In genomic region chr7:4705098-4705497, GRCm38 (mm10) we compare ENCODE assay signal across 10 mouse cellular contexts. TPM values are rescaled to one million over a fixed set of nuclear protein-coding genes. Genes with fewer than 3 reads are reported as not detected.
DNase-seq lines count a peak whose midpoint lies in the region; ATAC-seq lines count a peak whose summit lies in the region.
"Had no signal": no experiment of that assay in that cellular context is flagged by ENCODE, and none has a peak within 500 bp of the region (broad histone marks: within the 10 kb centered on the region; RNA-seq: fewer than 3 reads in every experiment).

No protein-coding gene starts in this region.

- H3K9me3 ChIP-seq in hindbrain, embryonic 14.5 days (ENCODE audit: control insufficient read depth, low read length): no peaks in the 10 kb centered on the region
- no peaks in the 10 kb centered on the region for H3K9me3 ChIP-seq in hindbrain, embryonic 12.5 days (replicated peaks)
- no peaks in the 10 kb centered on the region for H3K9me3 ChIP-seq in limb, embryonic 11.5 days (ENCODE audit: control insufficient read depth, low read length)
- no peaks in the 10 kb centered on the region for H3K9me3 ChIP-seq in neural tube, embryonic 11.5 days (ENCODE audit: control insufficient read depth, low read length)
- H3K9me3 ChIP-seq: embryonic facial prominence, embryonic 12.5 days; limb, embryonic 12.5 days had no signal

- H3K27me3 ChIP-seq in hindbrain, embryonic 14.5 days (ENCODE audit: control insufficient read depth, insufficient read depth, low read length): no peaks in the 10 kb centered on the region
- no peaks in the 10 kb centered on the region for H3K27me3 ChIP-seq in hindbrain, embryonic 12.5 days
- H3K27me3 ChIP-seq in limb, embryonic 11.5 days (ENCODE audit: control insufficient read depth, insufficient read depth, low read length): no peaks in the 10 kb centered on the region
- H3K27me3 ChIP-seq in neural tube, embryonic 11.5 days (ENCODE audit: control insufficient read depth, insufficient read depth, low read length): no peaks in the 10 kb centered on the region
- H3K27me3 ChIP-seq: embryonic facial prominence, embryonic 12.5 days; limb, embryonic 12.5 days had no signal

- WGBS in hindbrain, embryonic 14.5 days: 36% methylated on average over 18 of the region's 18 CpGs
- WGBS in hindbrain, embryonic 12.5 days: 39% methylated on average over 18 of the region's 18 CpGs
- 49% methylated on average over 18 of the region's 18 CpGs for WGBS in limb, embryonic 11.5 days
- WGBS in neural tube, embryonic 11.5 days: 41% methylated on average over 18 of the region's 18 CpGs

- H3K4me1 ChIP-seq in hindbrain, embryonic 14.5 days (replicated peaks; ENCODE audit: control insufficient read depth, insufficient read depth, low read length): no peaks in the 10 kb centered on the region
- peaks cover 5% of the 10 kb centered on the region; the same call in 1 of the 2 replicates for H3K4me1 ChIP-seq in hindbrain, embryonic 12.5 days
- no peaks in the 10 kb centered on the region for H3K4me1 ChIP-seq in limb, embryonic 11.5 days (ENCODE audit: control insufficient read depth, insufficient read depth, low read length)
- H3K4me1 ChIP-seq in neural tube, embryonic 11.5 days (ENCODE audit: control insufficient read depth, insufficient read depth, low read length): no peaks in the 10 kb centered on the region
- H3K4me1 ChIP-seq: limb, embryonic 12.5 days had no signal

- ATAC-seq in hindbrain, embryonic 14.5 days (ENCODE audit: low FRiP score): no peak
- no peak for ATAC-seq in hindbrain, embryonic 12.5 days (ENCODE audit: low FRiP score)
- ATAC-seq in limb, embryonic 11.5 days (ENCODE audit: insufficient number of reproducible peaks, low FRiP score, low TSS enrichment, low read depth): no peak
- no peak for ATAC-seq in neural tube, embryonic 11.5 days (ENCODE audit: insufficient read depth, low FRiP score, low TSS enrichment)

- H3K27ac ChIP-seq in hindbrain, embryonic 14.5 days: no peak overlapping the region
- no peak overlapping the region for H3K27ac ChIP-seq in hindbrain, embryonic 12.5 days
- no peak overlapping the region for H3K27ac ChIP-seq in limb, embryonic 11.5 days (replicated peaks; ENCODE audit: low read depth, low read length)
- no peak overlapping the region for H3K27ac ChIP-seq in neural tube, embryonic 11.5 days (ENCODE audit: low read depth, low read length)
- H3K27ac ChIP-seq: embryonic facial prominence, embryonic 12.5 days; limb, embryonic 12.5 days had no signal

- H3K9ac ChIP-seq in hindbrain, embryonic 14.5 days: 0 out of 2 replicates have a peak overlapping the region, but pooled peaks have one; percentile 1
- no peak overlapping the region for H3K9ac ChIP-seq in hindbrain, embryonic 12.5 days
- no peak overlapping the region for H3K9ac ChIP-seq in limb, embryonic 11.5 days (ENCODE audit: low read length)
- no peak overlapping the region for H3K9ac ChIP-seq in neural tube, embryonic 11.5 days (ENCODE audit: low read length)
- H3K9ac ChIP-seq: embryonic facial prominence, embryonic 12.5 days had no signal

- peaks cover 100% of the 10 kb centered on the region for H3K36me3 ChIP-seq in hindbrain, embryonic 14.5 days (replicated peaks; ENCODE audit: control insufficient read depth, insufficient read depth)
- peaks cover 93% of the 10 kb centered on the region for H3K36me3 ChIP-seq in hindbrain, embryonic 12.5 days
- H3K36me3 ChIP-seq in limb, embryonic 11.5 days (ENCODE audit: control insufficient read depth, insufficient read depth, low read length): peaks cover 13% of the 10 kb centered on the region
- peaks cover 15% of the 10 kb centered on the region for H3K36me3 ChIP-seq in neural tube, embryonic 11.5 days (ENCODE audit: control insufficient read depth, insufficient read depth, low read length)

- no peak overlapping the region for H3K4me2 ChIP-seq in hindbrain, embryonic 14.5 days (replicated peaks)
- no peak overlapping the region for H3K4me2 ChIP-seq in hindbrain, embryonic 12.5 days (replicated peaks)
- H3K4me2 ChIP-seq in limb, embryonic 11.5 days (ENCODE audit: low read depth, severe bottlenecking): no peak overlapping the region
- H3K4me2 ChIP-seq in neural tube, embryonic 11.5 days (ENCODE audit: low read depth): no peak overlapping the region
- H3K4me2 ChIP-seq: embryonic facial prominence, embryonic 12.5 days; limb, embryonic 12.5 days had no signal

- H3K4me3 ChIP-seq in hindbrain, embryonic 14.5 days (replicated peaks; ENCODE audit: low read length): no peak overlapping the region
- H3K4me3 ChIP-seq in hindbrain, embryonic 12.5 days: no peak overlapping the region
- no peak overlapping the region for H3K4me3 ChIP-seq in limb, embryonic 11.5 days (ENCODE audit: low read depth, low read length)
- no peak overlapping the region for H3K4me3 ChIP-seq in neural tube, embryonic 11.5 days (ENCODE audit: low read depth, low read length)
- H3K4me3 ChIP-seq: embryonic facial prominence, embryonic 12.5 days; limb, embryonic 12.5 days had no signal

- DNase-seq in hindbrain, embryonic 14.5 days (ENCODE audit: low spot score): peak; percentile 52
- DNase-seq in B cell, adult 2 months: peak; percentile 61 to 68
- peak; percentile 58 for DNase-seq in MEL-GATA-1-ER (ENCODE audit: extremely low read depth, low read depth)
- peak; percentile 47 to 59 for DNase-seq in cerebellum, postnatal 36 days
- DNase-seq in limb, embryonic 11.5 days (ENCODE audit: low spot score): peak; percentile 53
- DNase-seq in neural tube, embryonic 11.5 days (ENCODE audit: low spot score): peak; percentile 51
- DNase-seq in urinary bladder, adult 18-20 months (ENCODE audit: low spot score in 2 of 2): no peak

RNA-seq across cellular contexts. Expression of gene Brsk1, which starts 14.7 kb away (rescaled TPM):
- 10.3 and 10.5 TPM in 2 replicates for polyA plus RNA-seq in hindbrain, embryonic 14.5 days (2014; fragmentation: Nextera tagmentation; extraction: Ambion mirVana)
- polyA plus RNA-seq in hindbrain, embryonic 12.5 days (2016; fragmentation: Nextera tagmentation; extraction: Ambion mirVana): 5.8 and 5.9 TPM in 2 replicates
- 1.7 and 2.5 TPM in 2 replicates for polyA plus RNA-seq in limb, embryonic 11.5 days (2014; fragmentation: Nextera tagmentation; extraction: Ambion mirVana)
- polyA plus RNA-seq in neural tube, embryonic 11.5 days (2014; fragmentation: Nextera tagmentation; extraction: Ambion mirVana): 2.7 and 3.4 TPM in 2 replicates

RNA-seq across cellular contexts. Expression of gene Tmem150b, which starts 20.0 kb away (rescaled TPM):
- 0.12 and 0.24 TPM in 2 replicates for polyA plus RNA-seq in hindbrain, embryonic 14.5 days (2014; fragmentation: Nextera tagmentation; extraction: Ambion mirVana)
- polyA plus RNA-seq in hindbrain, embryonic 12.5 days (2016; fragmentation: Nextera tagmentation; extraction: Ambion mirVana): 0.26 and 0.48 TPM in 2 replicates
- polyA plus RNA-seq in limb, embryonic 11.5 days (2014; fragmentation: Nextera tagmentation; extraction: Ambion mirVana): 0.16 and 0.19 TPM in 2 replicates
- 0.17 TPM in 1 of 2 replicates, not detected in the other for polyA plus RNA-seq in neural tube, embryonic 11.5 days (2014; fragmentation: Nextera tagmentation; extraction: Ambion mirVana)

RNA-seq across cellular contexts. Expression of gene Hspbp1, which starts 20.2 kb away (rescaled TPM):
- polyA plus RNA-seq in hindbrain, embryonic 14.5 days (2014; fragmentation: Nextera tagmentation; extraction: Ambion mirVana): 146 and 154 TPM in 2 replicates
- 108 and 110 TPM in 2 replicates for polyA plus RNA-seq in hindbrain, embryonic 12.5 days (2016; fragmentation: Nextera tagmentation; extraction: Ambion mirVana)
- polyA plus RNA-seq in limb, embryonic 11.5 days (2014; fragmentation: Nextera tagmentation; extraction: Ambion mirVana): 104 and 112 TPM in 2 replicates
- 108 and 120 TPM in 2 replicates for polyA plus RNA-seq in neural tube, embryonic 11.5 days (2014; fragmentation: Nextera tagmentation; extraction: Ambion mirVana)

RNA-seq across cellular contexts. Expression of gene Kmt5c, which starts 34.8 kb away (rescaled TPM):
- 44.9 and 53.7 TPM in 2 replicates for polyA plus RNA-seq in hindbrain, embryonic 14.5 days (2014; fragmentation: Nextera tagmentation; extraction: Ambion mirVana)
- polyA plus RNA-seq in hindbrain, embryonic 12.5 days (2016; fragmentation: Nextera tagmentation; extraction: Ambion mirVana): 87.5 and 91.5 TPM in 2 replicates
- polyA plus RNA-seq in limb, embryonic 11.5 days (2014; fragmentation: Nextera tagmentation; extraction: Ambion mirVana): 76.2 and 80.5 TPM in 2 replicates
- 80.6 and 87.0 TPM in 2 replicates for polyA plus RNA-seq in neural tube, embryonic 11.5 days (2014; fragmentation: Nextera tagmentation; extraction: Ambion mirVana)

RNA-seq across cellular contexts. Expression of gene Ppp6r1, which starts 46.3 kb away (rescaled TPM):
- 6.2 and 8.4 TPM in 2 replicates for polyA plus RNA-seq in hindbrain, embryonic 14.5 days (2014; fragmentation: Nextera tagmentation; extraction: Ambion mirVana)
- polyA plus RNA-seq in hindbrain, embryonic 12.5 days (2016; fragmentation: Nextera tagmentation; extraction: Ambion mirVana): 15.0 and 17.1 TPM in 2 replicates
- polyA plus RNA-seq in limb, embryonic 11.5 days (2014; fragmentation: Nextera tagmentation; extraction: Ambion mirVana): 4.9 and 6.5 TPM in 2 replicates
- 6.0 and 6.7 TPM in 2 replicates for polyA plus RNA-seq in neural tube, embryonic 11.5 days (2014; fragmentation: Nextera tagmentation; extraction: Ambion mirVana)

Comparison
In these comparisons a context has a peak if more than half of its experiments do, and no peak if none do; other contexts are left out.
1. DNase-seq: peak in hindbrain, embryonic 14.5 days (single experiment), B cell, adult 2 months (2 of 2), MEL-GATA-1-ER (single experiment), cerebellum, postnatal 36 days (2 of 2), limb, embryonic 11.5 days (single experiment) and neural tube, embryonic 11.5 days (single experiment); none in urinary bladder, adult 18-20 months (0 of 2).